11 mouse cellular contexts compared by ENCODE assay signal in the genomic region with DNA sequence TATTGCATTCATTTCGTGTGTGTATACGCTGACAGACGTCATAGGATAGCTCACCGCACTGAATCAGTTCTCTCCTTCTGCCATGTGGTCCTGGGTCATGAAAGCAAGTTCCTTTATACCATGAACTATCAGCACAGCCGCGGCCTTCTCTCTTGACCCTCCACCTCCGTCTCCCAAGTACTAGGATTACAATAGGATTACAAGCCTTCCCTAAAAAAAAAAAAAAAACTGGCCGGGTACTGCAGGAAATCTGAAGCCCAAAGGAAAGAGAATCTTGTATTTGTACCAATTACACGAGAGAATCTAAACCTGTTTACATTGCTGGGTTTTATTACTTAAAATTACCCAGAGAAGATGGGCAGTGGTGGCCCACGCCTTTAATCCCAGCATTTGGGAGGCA. TPM values are rescaled to one million over a fixed set of nuclear protein-coding genes. Genes with fewer than 3 reads are reported as not detected.
DNase-seq lines count a peak whose midpoint lies in the region; ATAC-seq and TF ChIP-seq lines count a peak whose summit lies in the region.
"Had no signal": no experiment of that assay in that cellular context is flagged by ENCODE, and none has a peak within 500 bp of the region (broad histone marks: within the 10 kb centered on the region; RNA-seq: fewer than 3 reads in every experiment).

No protein-coding gene starts in this region.

- TF ChIP-seq CTCF in testis, adult 2 months (IDR thresholded peaks at IDR 0.05; ENCODE audit: control insufficient read depth, insufficient read depth, insufficient replicate concordance, low read depth, low read length), result no peak

- H3K27ac ChIP-seq in hindbrain, embryonic 10.5 days, result no peak overlapping the region
- no peak overlapping the region for H3K27ac ChIP-seq in hindbrain, embryonic 16.5 days (ENCODE audit: low read depth, low read length)
- 0 out of 2 replicates have a peak overlapping the region, but pooled peaks have one; percentile 32 for H3K27ac ChIP-seq in testis, adult 2 months (ENCODE audit: control insufficient read depth, insufficient read depth, low read depth, low read length)
- peak overlapping the region; percentile 42; the same call in 1 of the 2 replicates for H3K27ac ChIP-seq in intestine, embryonic 16.5 days (ENCODE audit: low read length)

- H3K4me1 ChIP-seq in hindbrain, embryonic 10.5 days (replicated peaks), result peaks cover 33% of the 10 kb centered on the region
- peaks cover 13% of the 10 kb centered on the region for H3K4me1 ChIP-seq in hindbrain, embryonic 16.5 days (ENCODE audit: control insufficient read depth, insufficient read depth, low read depth, low read length)
- H3K4me1 ChIP-seq in testis, adult 2 months (ENCODE audit: control insufficient read depth, insufficient read depth, low read length), result peaks cover 4% of the 10 kb centered on the region
- H3K4me1 ChIP-seq in intestine, embryonic 16.5 days (ENCODE audit: control insufficient read depth, insufficient read depth, low read length), result peaks cover 14% of the 10 kb centered on the region

- 70% methylated on average over 10 of the region's 10 CpGs for WGBS in hindbrain, embryonic 10.5 days
- WGBS in hindbrain, embryonic 16.5 days, result 57% methylated on average over 10 of the region's 10 CpGs
- 34% methylated on average over 10 of the region's 10 CpGs for WGBS in intestine, embryonic 16.5 days

- peaks cover 3% of the 10 kb centered on the region; the same call in 1 of the 2 replicates for H3K27me3 ChIP-seq in hindbrain, embryonic 10.5 days (ENCODE audit: insufficient read depth, poor library complexity, severe bottlenecking)
- H3K27me3 ChIP-seq in hindbrain, embryonic 16.5 days (replicated peaks; ENCODE audit: control insufficient read depth, insufficient read depth, low read length), result no peaks in the 10 kb centered on the region
- no peaks in the 10 kb centered on the region for H3K27me3 ChIP-seq in testis, adult 2 months (ENCODE audit: control insufficient read depth, insufficient read depth, low read length)
- H3K27me3 ChIP-seq in intestine, embryonic 16.5 days (replicated peaks; ENCODE audit: control insufficient read depth, insufficient read depth, low read length), result no peaks in the 10 kb centered on the region

- peak overlapping the region; percentile 99; the same call in 1 of the 2 replicates for H3K4me3 ChIP-seq in hindbrain, embryonic 10.5 days
- H3K4me3 ChIP-seq in hindbrain, embryonic 16.5 days (ENCODE audit: low read length), result no peak overlapping the region
- no peak overlapping the region for H3K4me3 ChIP-seq in testis, adult 2 months (ENCODE audit: control insufficient read depth, low read depth, low read length)
- H3K4me3 ChIP-seq in intestine, embryonic 16.5 days (ENCODE audit: low read length), result no peak overlapping the region

- DNase-seq in hindbrain, embryonic 10.5 days (ENCODE audit: low spot score), result no peak
- DNase-seq in testis, postnatal 10 days (ENCODE audit: low spot score), result no peak
- DNase-seq in layer of hippocampus, postnatal 25 days (ENCODE audit: extremely low spot score in 1 of 2, low spot score in 1 of 2), result no peak
- DNase-seq: layer of hippocampus, adult 9-11 months; lung, adult 2 months; thymus, postnatal 14 days had no signal

- no peak overlapping the region for H3K4me2 ChIP-seq in hindbrain, embryonic 16.5 days (ENCODE audit: low read length)
- no peak overlapping the region for H3K4me2 ChIP-seq in intestine, embryonic 16.5 days (ENCODE audit: low read depth, low read length)

- peaks cover 17% of the 10 kb centered on the region for H3K36me3 ChIP-seq in hindbrain, embryonic 10.5 days
- H3K36me3 ChIP-seq in hindbrain, embryonic 16.5 days (ENCODE audit: control insufficient read depth, insufficient read depth, low read length), result no peaks in the 10 kb centered on the region
- no peaks in the 10 kb centered on the region for H3K36me3 ChIP-seq in testis, adult 2 months (ENCODE audit: control insufficient read depth, insufficient read depth, low read length)
- no peaks in the 10 kb centered on the region for H3K36me3 ChIP-seq in intestine, embryonic 16.5 days (ENCODE audit: control insufficient read depth, insufficient read depth, low read length)
- H3K36me3 ChIP-seq: midbrain, embryonic 15.5 days had no signal

- no peak for ATAC-seq in hindbrain, embryonic 16.5 days
- no peak for ATAC-seq in intestine, embryonic 16.5 days
- ATAC-seq in granulocyte monocyte progenitor cell, adult 5-6 weeks (replicated peaks; ENCODE audit: poor library complexity, severe bottlenecking), result no peak
- ATAC-seq: midbrain, embryonic 15.5 days had no signal

- H3K9ac ChIP-seq in hindbrain, embryonic 16.5 days (ENCODE audit: low read depth, low read length), result no peak overlapping the region
- no peak overlapping the region for H3K9ac ChIP-seq in intestine, embryonic 16.5 days (ENCODE audit: low read depth, low read length)

- TF ChIP-seq POLR2A in testis, adult 2 months (IDR thresholded peaks at IDR 0.05; ENCODE audit: control insufficient read depth, low read depth, low read length), result no peak

- H3K9me3 ChIP-seq in hindbrain, embryonic 10.5 days, result no peaks in the 10 kb centered on the region
- no peaks in the 10 kb centered on the region for H3K9me3 ChIP-seq in hindbrain, embryonic 16.5 days (ENCODE audit: control insufficient read depth, low read length)
- no peaks in the 10 kb centered on the region for H3K9me3 ChIP-seq in intestine, embryonic 16.5 days (ENCODE audit: control insufficient read depth, low read length)
- H3K9me3 ChIP-seq: midbrain, embryonic 15.5 days had no signal

RNA-seq across cellular contexts. Expression of a gene that starts 1.3 kb away (rescaled TPM):
- 28.1 and 39.3 TPM in 2 replicates for polyA plus RNA-seq in hindbrain, embryonic 10.5 days (2016; fragmentation: Nextera tagmentation; extraction: Ambion mirVana)
- polyA plus RNA-seq in hindbrain, embryonic 16.5 days (2015; fragmentation: Nextera tagmentation; extraction: Ambion mirVana), result 26.7 and 27.8 TPM in 2 replicates
- polyA plus RNA-seq in testis, adult 2 months (2012; rRNA removed), result 21.5 and 23.4 TPM in 2 replicates
- polyA plus RNA-seq in intestine, embryonic 16.5 days (2015; fragmentation: Nextera tagmentation; extraction: Ambion mirVana), result 26.8 and 27.1 TPM in 2 replicates
- total RNA-seq in layer of hippocampus, postnatal 25 days (2021), result 10 to 100 TPM; 31.8 to 39.3 TPM
- total RNA-seq in granulocyte monocyte progenitor cell, adult 5-6 weeks (2014; fragmentation: Nextera tagmentation), result 29.5 and 33.0 TPM in 2 replicates
- total RNA-seq in granulocyte monocyte progenitor cell, adult 5-6 weeks (2017), result 38.5 and 39.6 TPM in 2 replicates

RNA-seq across cellular contexts. Expression of a gene that starts 59.2 kb away (rescaled TPM):
- polyA plus RNA-seq in hindbrain, embryonic 10.5 days (2016; fragmentation: Nextera tagmentation; extraction: Ambion mirVana), result 3.6 and 5.9 TPM in 2 replicates
- polyA plus RNA-seq in hindbrain, embryonic 16.5 days (2015; fragmentation: Nextera tagmentation; extraction: Ambion mirVana), result 18.0 and 18.7 TPM in 2 replicates
- 11.2 and 12.5 TPM in 2 replicates for polyA plus RNA-seq in testis, adult 2 months (2012; rRNA removed)
- 19.0 and 21.1 TPM in 2 replicates for polyA plus RNA-seq in intestine, embryonic 16.5 days (2015; fragmentation: Nextera tagmentation; extraction: Ambion mirVana)
- total RNA-seq in layer of hippocampus, postnatal 25 days (2021), result 10 to 100 TPM; 24.8 to 29.1 TPM
- total RNA-seq in granulocyte monocyte progenitor cell, adult 5-6 weeks (2014; fragmentation: Nextera tagmentation), result 0.43 TPM in 1 of 2 replicates, not detected in the other
- not detected in 2 replicates for total RNA-seq in granulocyte monocyte progenitor cell, adult 5-6 weeks (2017)

Comparison
In these comparisons a context has a peak if more than half of its experiments do, and no peak if none do; other contexts are left out.
1. H3K27ac ChIP-seq: peak in testis, adult 2 months (single experiment) and intestine, embryonic 16.5 days (single experiment); none in hindbrain, embryonic 10.5 days (single experiment) and hindbrain, embryonic 16.5 days (single experiment).